Mouse (Mus musculus): ENCODE data around the gene Cyp26a1.

DNA sequence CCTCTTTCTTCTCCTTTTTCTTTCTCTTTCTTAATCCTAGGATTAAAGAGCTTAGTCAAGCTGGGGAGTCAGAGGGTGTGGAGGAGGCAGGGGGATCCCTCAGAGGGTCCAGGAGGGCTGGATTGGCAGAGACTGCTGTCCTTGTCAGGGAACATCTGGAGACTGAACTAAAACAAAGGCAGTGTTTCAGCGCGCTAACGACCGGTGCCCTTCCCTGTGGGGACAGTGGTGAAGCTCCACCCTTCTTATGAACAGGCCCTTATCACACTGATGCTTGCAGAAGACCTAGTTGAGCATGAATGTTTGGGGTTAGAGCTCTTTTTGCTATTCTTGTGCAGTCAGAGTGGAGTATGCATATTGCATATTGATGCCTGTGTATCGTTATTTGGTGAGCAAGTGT lies 43.6 kb upstream of the Cyp26a1 start:
- TF ChIP-seq POLR2A (IDR thresholded peaks at IDR 0.05; ENCODE audit: insufficient read depth, low read length) (no peak), EP300 (IDR thresholded peaks at IDR 0.05; ENCODE audit: insufficient read depth, low read depth, low read length) (no peak)
